Mouse (Mus musculus): ENCODE measurements around the gene Foxd1.

- TF ChIP-seq CTCF (IDR thresholded peaks at IDR 0.05; ENCODE audit: low read depth, low read length) (no peak), POLR2A (IDR thresholded peaks at IDR 0.05; ENCODE audit: borderline replicate concordance, low read depth, low read length) (no peak)
Observed at GRCm38 (mm10) chr13:98374560-98374959, 20.5 kb downstream of the Foxd1 start.

All from bone marrow macrophage, adult 2 months (primary cell).